Mouse (Mus musculus): ENCODE data around the gene 1700047I17Rik2. TPM values are rescaled to one million over a fixed set of nuclear protein-coding genes. Genes with fewer than 3 reads are reported as not detected.
"Not testable (repeated sequence)": the region's sequence is repeated elsewhere in the genome, so short reads cannot be mapped to it uniquely, and the experiment has no call there.

The 1700047I17Rik2 gene
- polyA plus RNA-seq, 1 experiment from 2014 or later, result 2.2 TPM

DNA sequence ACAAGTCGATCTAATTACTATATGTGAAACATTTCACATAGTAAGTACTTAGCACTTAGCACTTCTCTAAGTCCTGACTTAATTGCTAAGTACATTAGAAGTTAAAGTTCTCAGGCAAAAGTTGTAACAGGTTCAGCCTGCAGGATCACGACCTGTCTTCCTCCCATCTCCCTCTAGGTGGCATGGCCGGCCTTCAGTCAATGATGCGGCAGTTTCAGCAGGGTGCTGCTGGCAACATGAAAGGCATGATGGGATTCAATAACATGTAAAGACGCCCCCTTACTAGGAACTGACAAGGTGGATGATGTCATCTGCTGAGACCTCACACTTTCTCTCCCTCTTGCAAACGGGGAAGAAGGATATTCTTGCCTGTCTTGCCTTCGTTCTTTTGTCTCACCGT lies 62.6 kb downstream of the 1700047I17Rik2 start:
- WGBS, result no CpG with 5 or more reads among the region's 8 CpGs
- not testable (repeated sequence) for H3K4me1 ChIP-seq (replicated peaks); H3K9ac ChIP-seq (replicated peaks); H3K27ac ChIP-seq; H3K4me3 ChIP-seq (replicated peaks); H3K9me3 ChIP-seq; ATAC-seq (ENCODE audit: insufficient number of reproducible peaks, insufficient read depth, low FRiP score, low TSS enrichment, low read depth); H3K27me3 ChIP-seq; H3K4me2 ChIP-seq
- H3K36me3 ChIP-seq, result peaks cover 24% of the 10 kb centered on the region

DNA sequence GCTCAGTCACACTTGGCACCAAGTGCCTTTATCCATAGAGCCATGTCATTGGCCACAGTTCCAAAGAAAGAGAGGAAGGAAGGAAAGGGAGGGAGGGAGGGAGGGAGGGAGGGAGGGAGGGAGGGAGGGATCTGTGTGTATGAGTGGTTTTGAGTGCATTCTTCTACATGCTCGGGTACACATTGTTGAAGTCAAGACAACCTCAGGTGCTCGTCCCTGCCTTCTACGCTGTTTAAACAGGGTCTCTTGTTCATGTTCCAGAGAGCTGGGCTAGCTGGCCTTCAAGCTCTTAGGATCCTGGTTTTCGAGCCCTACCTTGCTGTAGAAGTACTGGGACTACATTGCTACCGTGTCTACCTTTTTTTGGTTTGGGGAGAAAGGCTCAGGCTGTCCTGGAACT lies 64.0 kb downstream of the 1700047I17Rik2 start:
- peaks cover 12% of the 10 kb centered on the region for H3K36me3 ChIP-seq
- not testable (repeated sequence) for H3K4me3 ChIP-seq (replicated peaks); H3K27ac ChIP-seq; H3K9ac ChIP-seq (replicated peaks); H3K4me1 ChIP-seq (replicated peaks); H3K27me3 ChIP-seq; ATAC-seq (ENCODE audit: insufficient number of reproducible peaks, insufficient read depth, low FRiP score, low TSS enrichment, low read depth); H3K9me3 ChIP-seq; H3K4me2 ChIP-seq
- WGBS, result no CpG with 5 or more reads among the region's 5 CpGs

Other genes with a start within 250 kb of the 1700047I17Rik2 start
- gene Gm20403, start 213.1 kb upstream of the 1700047I17Rik2 start, polyA plus RNA-seq (2016; fragmentation: Nextera tagmentation; extraction: Ambion mirVana), result not detected in 2 replicates
- 30.6 and 33.9 TPM in 2 replicates for gene Baz1a, start 185.2 kb upstream of the 1700047I17Rik2 start, polyA plus RNA-seq (2016; fragmentation: Nextera tagmentation; extraction: Ambion mirVana)
- gene 2700097O09Rik, start 119.5 kb upstream of the 1700047I17Rik2 start, polyA plus RNA-seq (2016; fragmentation: Nextera tagmentation; extraction: Ambion mirVana), result 44.9 and 45.6 TPM in 2 replicates
- gene Srp54a, start 119.3 kb upstream of the 1700047I17Rik2 start, polyA plus RNA-seq (2016; fragmentation: Nextera tagmentation; extraction: Ambion mirVana), result 153 and 170 TPM in 2 replicates
- 15.7 and 18.4 TPM in 2 replicates for gene Fam177a, start 75.1 kb upstream of the 1700047I17Rik2 start, polyA plus RNA-seq (2016; fragmentation: Nextera tagmentation; extraction: Ambion mirVana)
- gene Srp54b, start 44.5 kb upstream of the 1700047I17Rik2 start, polyA plus RNA-seq (2016; fragmentation: Nextera tagmentation; extraction: Ambion mirVana), result 59.0 and 67.3 TPM in 2 replicates
- 71.0 and 75.7 TPM in 2 replicates for gene Srp54c, start 30.6 kb downstream of the 1700047I17Rik2 start, polyA plus RNA-seq (2016; fragmentation: Nextera tagmentation; extraction: Ambion mirVana)
- gene 1110008L16Rik, start 100.0 kb downstream of the 1700047I17Rik2 start, polyA plus RNA-seq (2016; fragmentation: Nextera tagmentation; extraction: Ambion mirVana), result 17.7 and 19.1 TPM in 2 replicates
- gene Ppp2r3c, start 103.4 kb downstream of the 1700047I17Rik2 start, polyA plus RNA-seq (2016; fragmentation: Nextera tagmentation; extraction: Ambion mirVana), result 23.9 and 24.9 TPM in 2 replicates
- gene Psma6, start 184.6 kb downstream of the 1700047I17Rik2 start, polyA plus RNA-seq (2016; fragmentation: Nextera tagmentation; extraction: Ambion mirVana), result 449 and 458 TPM in 2 replicates

All from limb, embryonic 12.5 days (tissue).